Mouse (Mus musculus): Measurements from ENCODE around the gene Cdh26.
A peak's percentile ranks its signal among the peaks of the same experiment; 100 is the strongest.

The Cdh26 gene

GRCm38 (mm10) chr2:178430231-178430630 lies at the start of gene Cdh26:
Gene Cdh26 (plus strand): TSS chr2:178430531.
- no peak for DNase-seq (ENCODE audit: extremely low spot score, low spot score)

- peak; percentile 11 for DNase-seq (ENCODE audit: extremely low spot score, low spot score)
Measured at GRCm38 (mm10) chr2:178407053-178407815, 23.1 kb upstream of the Cdh26 start, which contains the start of gene Sycp2. Gene Sycp2 (minus strand): TSS chr2:178407685.

- no peak for DNase-seq (ENCODE audit: extremely low spot score, low spot score)
Measured at GRCm38 (mm10) chr2:178409024-178409423, 21.3 kb upstream of the Cdh26 start.

GRCm38 (mm10) chr2:178410286-178410685 lies 20.0 kb upstream of the Cdh26 start:
- DNase-seq (ENCODE audit: extremely low spot score, low spot score): peak; percentile 8

- peak; percentile 15 for DNase-seq (ENCODE audit: extremely low spot score, low spot score)
Measured at GRCm38 (mm10) chr2:178412598-178412997, 17.7 kb upstream of the Cdh26 start.

- no peak for DNase-seq (ENCODE audit: extremely low spot score, low spot score)
Measured at GRCm38 (mm10) chr2:178413081-178413480, 17.2 kb upstream of the Cdh26 start.

GRCm38 (mm10) chr2:178413481-178414260 lies 16.7 kb upstream of the Cdh26 start:
- DNase-seq (ENCODE audit: extremely low spot score, low spot score): peak; percentile 66

- DNase-seq (ENCODE audit: extremely low spot score, low spot score): peak; percentile 72
Measured at GRCm38 (mm10) chr2:178414261-178415149, 15.8 kb upstream of the Cdh26 start, which contains the start of the genes Ppp1r3d and Fam217b. Gene Ppp1r3d (minus strand): TSS chr2:178414472. Gene Fam217b (plus strand): TSS chr2:178414524.

GRCm38 (mm10) chr2:178415150-178415448 lies 15.2 kb upstream of the Cdh26 start:
- DNase-seq (ENCODE audit: extremely low spot score, low spot score): no peak

GRCm38 (mm10) chr2:178416427-178416826 lies 13.9 kb upstream of the Cdh26 start:
- DNase-seq (ENCODE audit: extremely low spot score, low spot score): peak; percentile 10

- peak; percentile 9 for DNase-seq (ENCODE audit: extremely low spot score, low spot score)
Measured at GRCm38 (mm10) chr2:178416970-178417369, 13.4 kb upstream of the Cdh26 start.

GRCm38 (mm10) chr2:178420576-178420975 lies 9.8 kb upstream of the Cdh26 start:
- peak; percentile 12 for DNase-seq (ENCODE audit: extremely low spot score, low spot score)

GRCm38 (mm10) chr2:178421603-178422002 lies 8.7 kb upstream of the Cdh26 start:
- no peak for DNase-seq (ENCODE audit: extremely low spot score, low spot score)

- peak; percentile 20 for DNase-seq (ENCODE audit: extremely low spot score, low spot score)
Measured at GRCm38 (mm10) chr2:178422186-178422585, 8.1 kb upstream of the Cdh26 start.

GRCm38 (mm10) chr2:178423223-178423622 lies 7.1 kb upstream of the Cdh26 start:
- no peak for DNase-seq (ENCODE audit: extremely low spot score, low spot score)

GRCm38 (mm10) chr2:178426229-178426628 lies 4.1 kb upstream of the Cdh26 start:
- DNase-seq (ENCODE audit: extremely low spot score, low spot score): peak; percentile 13

GRCm38 (mm10) chr2:178427181-178427580 lies 3.1 kb upstream of the Cdh26 start:
- no peak for DNase-seq (ENCODE audit: extremely low spot score, low spot score)

GRCm38 (mm10) chr2:178428183-178428582 lies 2.1 kb upstream of the Cdh26 start:
- no peak for DNase-seq (ENCODE audit: extremely low spot score, low spot score)

- no peak for DNase-seq (ENCODE audit: extremely low spot score, low spot score)
Measured at GRCm38 (mm10) chr2:178428676-178429075, 1.7 kb upstream of the Cdh26 start.

- no peak for DNase-seq (ENCODE audit: extremely low spot score, low spot score)
Measured at GRCm38 (mm10) chr2:178429426-178429825, 905 bp upstream of the Cdh26 start.

- DNase-seq (ENCODE audit: extremely low spot score, low spot score): no peak
Measured at GRCm38 (mm10) chr2:178433495-178433894, 3.2 kb downstream of the Cdh26 start.

All from neural tube, embryonic 10.5 days (tissue).